Mouse (Mus musculus): Measurements from ENCODE around the gene Daam1.

Gene Daam1

GRCm38 (mm10) chr12:71969941-71970629 is 139.2 kb downstream of the Daam1 start:
- no peak for DNase-seq (ENCODE audit: low read depth, low spot score)

- DNase-seq (ENCODE audit: low read depth, low spot score), result no peak
These were observed 140.1 kb downstream of the Daam1 start for GRCm38 (mm10) chr12:71970791-71971654.

- DNase-seq (ENCODE audit: low read depth, low spot score), result no peak
These were observed 141.2 kb downstream of the Daam1 start for GRCm38 (mm10) chr12:71972126-71972525.

- no peak for DNase-seq (ENCODE audit: low read depth, low spot score)
These were observed 141.9 kb downstream of the Daam1 start for GRCm38 (mm10) chr12:71972619-71973266.

- DNase-seq (ENCODE audit: low read depth, low spot score), result no peak
These were observed 142.7 kb downstream of the Daam1 start for GRCm38 (mm10) chr12:71973577-71973976.

- no peak for DNase-seq (ENCODE audit: low read depth, low spot score)
These were observed 144.7 kb downstream of the Daam1 start for GRCm38 (mm10) chr12:71975626-71976025.

- no peak for DNase-seq (ENCODE audit: low read depth, low spot score)
These were observed 145.6 kb downstream of the Daam1 start for GRCm38 (mm10) chr12:71976361-71976960.

GRCm38 (mm10) chr12:71977364-71977763 is 146.5 kb downstream of the Daam1 start:
- peak; percentile 29 for DNase-seq (ENCODE audit: low read depth, low spot score)

GRCm38 (mm10) chr12:71978513-71979352 is 147.9 kb downstream of the Daam1 start:
- DNase-seq (ENCODE audit: low read depth, low spot score), result peak; percentile 56

- DNase-seq (ENCODE audit: low read depth, low spot score), result no peak
These were observed 149.3 kb downstream of the Daam1 start for GRCm38 (mm10) chr12:71980166-71980565.

- no peak for DNase-seq (ENCODE audit: low read depth, low spot score)
These were observed 149.9 kb downstream of the Daam1 start for GRCm38 (mm10) chr12:71980746-71981145.

GRCm38 (mm10) chr12:71981250-71981649 is 150.4 kb downstream of the Daam1 start:
- no peak for DNase-seq (ENCODE audit: low read depth, low spot score)

GRCm38 (mm10) chr12:71981791-71982190 is 150.9 kb downstream of the Daam1 start:
- DNase-seq (ENCODE audit: low read depth, low spot score), result no peak

GRCm38 (mm10) chr12:71983102-71983715 is 152.3 kb downstream of the Daam1 start:
- no peak for DNase-seq (ENCODE audit: low read depth, low spot score)

- no peak for DNase-seq (ENCODE audit: low read depth, low spot score)
These were observed 156.3 kb downstream of the Daam1 start for GRCm38 (mm10) chr12:71987161-71987560.

GRCm38 (mm10) chr12:71987885-71988284 is 157.0 kb downstream of the Daam1 start:
- DNase-seq (ENCODE audit: low read depth, low spot score), result no peak

GRCm38 (mm10) chr12:71989596-71989995 is 158.7 kb downstream of the Daam1 start:
- DNase-seq (ENCODE audit: low read depth, low spot score), result no peak

GRCm38 (mm10) chr12:71992599-71993210 is 161.8 kb downstream of the Daam1 start:
- no peak for DNase-seq (ENCODE audit: low read depth, low spot score)

- no peak for DNase-seq (ENCODE audit: low read depth, low spot score)
These were observed 165.0 kb downstream of the Daam1 start for GRCm38 (mm10) chr12:71995831-71996230.

- DNase-seq (ENCODE audit: low read depth, low spot score), result no peak
These were observed 166.0 kb downstream of the Daam1 start for GRCm38 (mm10) chr12:71996920-71997319.

Data from A20 (cell line).